Mouse (Mus musculus) thymus, adult 2 months (tissue): Measurements from ENCODE around the gene Ets2. TPM values are rescaled to one million over a fixed set of nuclear protein-coding genes. Genes with fewer than 3 reads are reported as not detected.
"Not testable (repeated sequence)": the region's sequence is repeated elsewhere in the genome, so short reads cannot be mapped to it uniquely, and the experiment has no call there.

ENCODE experiments used
- DNase-seq: peaks from one replicate; pipeline ENCODE4 v3.0.0; 2021
- H3K27ac ChIP-seq: fragments of 200-500 bp; 2 replicates; pipeline ENCODE4 v1.5.1; 2012; ENCODE audit warnings: low read length, control low read depth; ENCODE audit not compliant: control insufficient read depth, insufficient read depth
- H3K27me3 ChIP-seq: fragments of 200-500 bp; 2 replicates; pipeline ENCODE4 v1.6.1; 2012; ENCODE audit warnings: mild to moderate bottlenecking, low read length, moderate library complexity, mixed read lengths; ENCODE audit not compliant: control insufficient read depth, insufficient read depth
- H3K36me3 ChIP-seq: fragments of 200-500 bp; 2 replicates; pipeline ENCODE4 v1.6.1; 2012; ENCODE audit warnings: mild to moderate bottlenecking, low read length, moderate library complexity; ENCODE audit not compliant: control insufficient read depth, insufficient read depth
- H3K4me1 ChIP-seq: fragments of 200-500 bp; replicated peaks from 2 replicates; pipeline ENCODE4 v1.6.1; 2012; ENCODE audit warnings: low read length; ENCODE audit not compliant: control insufficient read depth, insufficient read depth
- H3K4me3 ChIP-seq: fragments of 200-500 bp; 2 replicates; pipeline ENCODE4 v1.5.1; 2012; ENCODE audit warnings: mild to moderate bottlenecking, low read length, control low read depth, moderate library complexity; ENCODE audit not compliant: control insufficient read depth, insufficient read depth
- CTCF ChIP-seq: fragments of 200-500 bp; IDR thresholded peaks from 2 replicates; pipeline ENCODE4 v1.5.1; 2012; ENCODE audit warnings: mild to moderate bottlenecking, control low read depth, low read length, moderate library complexity, borderline replicate concordance; ENCODE audit not compliant: control insufficient read depth, poor library complexity, insufficient read depth; ENCODE audit errors: extremely low read depth
- POLR2A ChIP-seq: fragments of 200-500 bp; IDR thresholded peaks from 2 replicates; pipeline ENCODE4 v1.6.1; 2012; ENCODE audit warnings: mild to moderate bottlenecking, low read length, control low read depth, moderate library complexity; ENCODE audit not compliant: control insufficient read depth, poor library complexity, insufficient read depth; ENCODE audit errors: extremely low read depth
- WGBS: fragments of 180-500 bp; shearing (Covaris S2); methylation state at CpG from one replicate; pipeline ENCODE4 v1.1.7; 2018; 5-methylcytosine and 5-hydroxymethylcytosine counted together
- polyA plus RNA-seq: library from polyadenylated mRNA; depleted of rRNA; stranded (reverse); fragments of >200 nt; gene quantifications from 2 replicates; pipeline ENCODE4 v1.2.3, GENCODE M21; 2012

Ets2 gene
- polyA plus RNA-seq, 1 experiment = 343 TPM

GRCm38 (mm10) chr16:95704662-95705330 lies 2.9 kb downstream of the Ets2 start:
- 59% methylated on average over 10 of the region's 10 CpGs for WGBS
- Histone ChIP-seq H3K4me3 (peak overlapping the region; percentile 76), H3K36me3 (peaks cover 37% of the 10 kb centered on the region), H3K27ac (peak overlapping the region; percentile 28; the same call in 1 of the 2 replicates), H3K27me3 (no peaks in the 10 kb centered on the region), H3K4me1 (peaks cover 40% of the 10 kb centered on the region)
- DNase-seq = no peak
- TF ChIP-seq CTCF (no peak), POLR2A (no peak)

- TF ChIP-seq POLR2A (no peak), CTCF (no peak)
- H3K4me3 ChIP-seq = peak overlapping the region; percentile 28
These were observed 3.9 kb downstream of the Ets2 start for GRCm38 (mm10) chr16:95705771-95706170.

GRCm38 (mm10) chr16:95708211-95709004 lies 6.5 kb downstream of the Ets2 start:
- TF ChIP-seq POLR2A = no peak
- no peak for TF ChIP-seq CTCF

More at GRCm38 (mm10) chr16:95705771-95706170, 3.9 kb downstream of the Ets2 start:
- no peak for DNase-seq
- 97% methylated on average over 6 of the region's 6 CpGs for WGBS
- peaks cover 47% of the 10 kb centered on the region for H3K36me3 ChIP-seq
- H3K4me1 ChIP-seq = peaks cover 35% of the 10 kb centered on the region
- H3K27ac ChIP-seq = no peak overlapping the region
- H3K27me3 ChIP-seq = no peaks in the 10 kb centered on the region

GRCm38 (mm10) chr16:95709175-95709574 lies 7.3 kb downstream of the Ets2 start:
- H3K27ac ChIP-seq = no peak overlapping the region
- H3K27me3 ChIP-seq = no peaks in the 10 kb centered on the region
- peaks cover 35% of the 10 kb centered on the region for H3K4me1 ChIP-seq
- TF ChIP-seq POLR2A = no peak
- TF ChIP-seq CTCF = no peak
- peaks cover 74% of the 10 kb centered on the region for H3K36me3 ChIP-seq
- no peak for DNase-seq
- H3K4me3 ChIP-seq = no peak overlapping the region
- WGBS = 85% methylated on average over 4 of the region's 4 CpGs

More at GRCm38 (mm10) chr16:95708211-95709004, 6.5 kb downstream of the Ets2 start:
- 91% methylated on average over 21 of the region's 21 CpGs for WGBS
- Histone ChIP-seq H3K27me3 (no peaks in the 10 kb centered on the region), H3K27ac (0 out of 2 replicates have a peak overlapping the region, but pooled peaks have one; percentile 14), H3K36me3 (peaks cover 67% of the 10 kb centered on the region), H3K4me1 (peaks cover 38% of the 10 kb centered on the region), H3K4me3 (no peak overlapping the region)
- no peak for DNase-seq

- no peak overlapping the region for H3K4me3 ChIP-seq
- no peak overlapping the region for H3K27ac ChIP-seq
- 97% methylated on average over 6 of the region's 6 CpGs for WGBS
- TF ChIP-seq POLR2A = no peak
- TF ChIP-seq CTCF = no peak
- H3K4me1 ChIP-seq = peaks cover 26% of the 10 kb centered on the region
- H3K27me3 ChIP-seq = no peaks in the 10 kb centered on the region
- H3K36me3 ChIP-seq = peaks cover 84% of the 10 kb centered on the region
- DNase-seq = no peak
These were observed 8.3 kb downstream of the Ets2 start for GRCm38 (mm10) chr16:95710129-95710528.

GRCm38 (mm10) chr16:95712121-95712520 lies 10.2 kb downstream of the Ets2 start:
- no peak overlapping the region for H3K4me3 ChIP-seq
- no peak overlapping the region for H3K27ac ChIP-seq
- peaks cover 14% of the 10 kb centered on the region for H3K4me1 ChIP-seq
- 96% methylated on average over 10 of the region's 10 CpGs for WGBS
- TF ChIP-seq POLR2A = no peak
- TF ChIP-seq CTCF = no peak
- H3K36me3 ChIP-seq = peaks cover 90% of the 10 kb centered on the region
- no peaks in the 10 kb centered on the region for H3K27me3 ChIP-seq
- no peak for DNase-seq

- DNase-seq, H3K27me3 ChIP-seq, H3K4me3 ChIP-seq, H3K27ac ChIP-seq: not testable (repeated sequence)
- Histone ChIP-seq H3K36me3 (peaks cover 94% of the 10 kb centered on the region), H3K4me1 (peaks cover 12% of the 10 kb centered on the region; the same call in 1 of the 2 replicates)
- WGBS = 81% methylated on average over 2 of the region's 2 CpGs
These were observed 11.2 kb downstream of the Ets2 start for GRCm38 (mm10) chr16:95713077-95713476.
